Mouse (Mus musculus): Measurements from ENCODE around the gene Mex3a. TPM values are rescaled to one million over a fixed set of nuclear protein-coding genes. Genes with fewer than 3 reads are reported as not detected.
A peak's percentile ranks its signal among the peaks of the same experiment; 100 is the strongest.
"Not testable (repeated sequence)": the region's sequence is repeated elsewhere in the genome, so short reads cannot be mapped to it uniquely, and the experiment has no call there.

Mex3a gene
- polyA plus RNA-seq, 1 experiment from 2014 or later: 31.6 TPM

DNA sequence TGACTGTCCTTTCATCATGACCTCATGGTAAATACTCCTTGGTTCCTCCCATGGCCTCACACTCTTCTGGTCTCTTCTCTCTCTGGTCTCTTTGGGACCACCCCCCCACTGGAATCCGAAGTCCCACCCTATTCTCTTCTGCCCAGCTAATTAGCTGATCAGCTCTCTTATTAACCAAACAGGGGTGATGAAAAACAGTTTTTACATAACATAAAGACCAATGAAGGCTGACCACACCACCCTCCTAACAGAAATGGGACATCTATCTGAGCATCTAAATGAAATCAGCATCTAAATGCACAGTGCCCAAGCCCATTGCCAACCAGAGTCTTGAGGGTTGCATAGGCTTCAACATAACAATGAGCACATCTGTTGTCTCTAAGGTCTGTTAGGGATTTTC lies 39.7 kb downstream of the Mex3a start:
- no peaks in the 10 kb centered on the region for H3K4me1 ChIP-seq (ENCODE audit: control insufficient read depth, insufficient read depth, low read length)
- H3K27me3 ChIP-seq (ENCODE audit: control insufficient read depth, insufficient read depth, low read length): no peaks in the 10 kb centered on the region
- no peak overlapping the region for H3K4me3 ChIP-seq (ENCODE audit: low read length)
- WGBS: 95% methylated on average over 1 of the region's 1 CpGs
- H3K9me3 ChIP-seq (ENCODE audit: control insufficient read depth, low read length): no peaks in the 10 kb centered on the region
- no peak overlapping the region for H3K4me2 ChIP-seq (replicated peaks; ENCODE audit: low read depth, low read length)
- no peak for ATAC-seq (ENCODE audit: low FRiP score, low TSS enrichment)
- no peak overlapping the region for H3K9ac ChIP-seq (ENCODE audit: low read depth, low read length)
- peaks cover 32% of the 10 kb centered on the region for H3K36me3 ChIP-seq (ENCODE audit: control insufficient read depth, insufficient read depth, low read length)
- H3K27ac ChIP-seq (ENCODE audit: low read depth, low read length): no peak overlapping the region

DNA sequence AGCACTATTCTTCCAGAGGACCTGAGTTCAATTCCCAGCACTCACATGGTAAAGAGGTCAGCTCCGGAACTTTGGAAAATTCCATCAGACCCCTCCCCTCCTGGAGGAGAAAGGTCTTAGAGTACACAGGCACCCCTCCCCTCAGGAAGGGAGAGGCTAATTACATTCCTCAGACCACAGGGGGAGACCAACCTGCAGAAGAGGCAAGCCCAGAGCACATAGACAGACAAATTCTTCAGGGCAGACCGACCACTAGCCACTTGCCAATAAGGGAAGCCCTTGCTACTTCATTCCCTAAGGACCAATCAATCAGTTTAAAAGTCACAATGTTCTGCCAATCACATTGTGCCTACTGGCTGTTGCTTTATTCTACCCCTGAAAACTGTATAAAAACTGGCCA lies 40.6 kb downstream of the Mex3a start:
- no peak overlapping the region for H3K27ac ChIP-seq (ENCODE audit: low read depth, low read length)
- H3K4me2 ChIP-seq (replicated peaks; ENCODE audit: low read depth, low read length): no peak overlapping the region
- no peak overlapping the region for H3K4me3 ChIP-seq (ENCODE audit: low read length)
- H3K9me3 ChIP-seq (ENCODE audit: control insufficient read depth, low read length): no peaks in the 10 kb centered on the region
- WGBS: 60% methylated on average over 2 of the region's 2 CpGs
- peaks cover 24% of the 10 kb centered on the region for H3K36me3 ChIP-seq (ENCODE audit: control insufficient read depth, insufficient read depth, low read length)
- no peaks in the 10 kb centered on the region for H3K27me3 ChIP-seq (ENCODE audit: control insufficient read depth, insufficient read depth, low read length)
- H3K4me1 ChIP-seq (ENCODE audit: control insufficient read depth, insufficient read depth, low read length): no peaks in the 10 kb centered on the region
- no peak overlapping the region for H3K9ac ChIP-seq (ENCODE audit: low read depth, low read length)
- no peak for ATAC-seq (ENCODE audit: low FRiP score, low TSS enrichment)

DNA sequence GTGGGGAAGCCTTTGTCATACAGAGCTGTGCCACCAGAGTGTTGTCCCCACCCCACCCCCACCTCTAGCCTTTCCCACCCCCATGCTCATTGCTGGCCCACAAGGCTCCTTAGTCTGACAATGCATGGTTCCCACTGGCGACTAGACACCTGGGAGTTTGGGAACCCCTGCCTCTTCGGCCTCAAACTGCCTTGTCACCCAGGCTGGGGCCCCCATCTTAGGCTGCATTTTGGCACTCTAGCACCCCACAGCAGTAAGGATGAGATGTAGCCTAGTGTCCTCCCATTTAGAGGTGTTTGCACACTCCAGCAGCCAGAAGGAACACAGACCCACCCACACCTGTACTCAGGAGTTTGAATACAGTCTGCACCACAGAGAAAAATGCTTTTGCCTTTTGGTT lies 41.6 kb downstream of the Mex3a start:
- no peak for ATAC-seq (ENCODE audit: low FRiP score, low TSS enrichment)
- Histone ChIP-seq H3K27me3 (ENCODE audit: control insufficient read depth, insufficient read depth, low read length) (no peaks in the 10 kb centered on the region), H3K4me3 (ENCODE audit: low read length) (no peak overlapping the region), H3K9ac (ENCODE audit: low read depth, low read length) (no peak overlapping the region), H3K9me3 (ENCODE audit: control insufficient read depth, low read length) (no peaks in the 10 kb centered on the region), H3K27ac (ENCODE audit: low read depth, low read length) (no peak overlapping the region), H3K4me1 (ENCODE audit: control insufficient read depth, insufficient read depth, low read length) (no peaks in the 10 kb centered on the region), H3K36me3 (ENCODE audit: control insufficient read depth, insufficient read depth, low read length) (peaks cover 14% of the 10 kb centered on the region), H3K4me2 (replicated peaks; ENCODE audit: low read depth, low read length) (no peak overlapping the region)
- WGBS: 87% methylated on average over 2 of the region's 2 CpGs

DNA sequence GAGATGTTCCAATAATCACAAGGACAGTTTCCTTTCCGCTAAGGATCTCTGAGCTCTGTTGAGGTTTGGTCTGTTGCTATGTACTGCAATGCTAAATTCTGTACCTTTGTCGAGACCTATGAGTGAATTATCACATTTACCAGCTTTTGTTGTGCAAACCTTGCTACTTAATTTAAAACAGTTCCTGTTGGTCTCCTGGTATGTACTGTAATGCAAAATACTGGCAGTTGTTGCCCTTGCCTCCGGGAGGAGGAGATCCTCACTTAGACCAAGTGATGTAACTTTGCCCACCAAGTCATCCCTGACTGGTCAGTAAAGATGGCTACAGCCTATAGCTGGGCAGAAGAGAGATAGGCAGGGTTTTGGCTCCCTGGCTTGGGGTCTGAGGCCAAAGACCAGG lies 43.3 kb downstream of the Mex3a start, which contains the start of gene Ssr2:
Gene Ssr2 (plus strand): TSS at position 337 of the 400 bp plus-strand sequence.
- no peak for ATAC-seq (ENCODE audit: low FRiP score, low TSS enrichment)
- no peak within 1 kb of the TSS for H3K4me2 ChIP-seq (replicated peaks; ENCODE audit: low read depth, low read length)
- no peak within 1 kb of the TSS for H3K4me3 ChIP-seq (ENCODE audit: low read length)
- peaks cover 4% of the 10 kb centered on the region; the same call in 1 of the 2 replicates for H3K4me1 ChIP-seq (ENCODE audit: control insufficient read depth, insufficient read depth, low read length)
- H3K9me3 ChIP-seq (ENCODE audit: control insufficient read depth, low read length): no peaks in the 10 kb centered on the region
- H3K36me3 ChIP-seq (ENCODE audit: control insufficient read depth, insufficient read depth, low read length): no peaks in the 10 kb centered on the region
- WGBS: 74% methylated on average over 3 of the region's 3 CpGs
- no peak within 1 kb of the TSS for H3K9ac ChIP-seq (ENCODE audit: low read depth, low read length)
- no peaks in the 10 kb centered on the region for H3K27me3 ChIP-seq (ENCODE audit: control insufficient read depth, insufficient read depth, low read length)
- no peak within 1 kb of the TSS for H3K27ac ChIP-seq (ENCODE audit: low read depth, low read length)

DNA sequence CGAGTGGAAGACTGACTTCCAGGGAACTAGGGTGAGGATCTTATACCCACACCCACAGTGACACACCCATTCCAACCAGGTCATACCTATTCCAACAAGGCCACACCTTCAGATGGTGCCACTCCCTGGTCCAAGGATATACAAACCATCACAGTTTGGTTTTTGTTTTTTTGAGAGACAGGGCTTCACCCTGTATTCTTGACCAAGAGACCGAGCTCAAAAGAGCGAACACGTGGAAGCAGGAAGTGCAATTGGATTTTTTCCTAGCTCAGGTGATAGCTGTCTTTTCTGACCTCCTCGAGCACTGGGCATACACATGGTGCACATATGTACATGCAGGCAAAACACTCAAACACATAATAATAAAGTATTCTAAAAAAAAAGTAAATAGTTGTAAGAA lies 45.7 kb downstream of the Mex3a start:
- H3K4me2 ChIP-seq (replicated peaks; ENCODE audit: low read depth, low read length); H3K4me3 ChIP-seq (ENCODE audit: low read length); H3K4me1 ChIP-seq (ENCODE audit: control insufficient read depth, insufficient read depth, low read length); H3K9me3 ChIP-seq (ENCODE audit: control insufficient read depth, low read length); H3K9ac ChIP-seq (ENCODE audit: low read depth, low read length); H3K27ac ChIP-seq (ENCODE audit: low read depth, low read length); H3K27me3 ChIP-seq (ENCODE audit: control insufficient read depth, insufficient read depth, low read length); ATAC-seq (ENCODE audit: low FRiP score, low TSS enrichment): not testable (repeated sequence)
- 85% methylated on average over 5 of the region's 5 CpGs for WGBS
- H3K36me3 ChIP-seq (ENCODE audit: control insufficient read depth, insufficient read depth, low read length): peaks cover 18% of the 10 kb centered on the region; the same call in 1 of the 2 replicates

DNA sequence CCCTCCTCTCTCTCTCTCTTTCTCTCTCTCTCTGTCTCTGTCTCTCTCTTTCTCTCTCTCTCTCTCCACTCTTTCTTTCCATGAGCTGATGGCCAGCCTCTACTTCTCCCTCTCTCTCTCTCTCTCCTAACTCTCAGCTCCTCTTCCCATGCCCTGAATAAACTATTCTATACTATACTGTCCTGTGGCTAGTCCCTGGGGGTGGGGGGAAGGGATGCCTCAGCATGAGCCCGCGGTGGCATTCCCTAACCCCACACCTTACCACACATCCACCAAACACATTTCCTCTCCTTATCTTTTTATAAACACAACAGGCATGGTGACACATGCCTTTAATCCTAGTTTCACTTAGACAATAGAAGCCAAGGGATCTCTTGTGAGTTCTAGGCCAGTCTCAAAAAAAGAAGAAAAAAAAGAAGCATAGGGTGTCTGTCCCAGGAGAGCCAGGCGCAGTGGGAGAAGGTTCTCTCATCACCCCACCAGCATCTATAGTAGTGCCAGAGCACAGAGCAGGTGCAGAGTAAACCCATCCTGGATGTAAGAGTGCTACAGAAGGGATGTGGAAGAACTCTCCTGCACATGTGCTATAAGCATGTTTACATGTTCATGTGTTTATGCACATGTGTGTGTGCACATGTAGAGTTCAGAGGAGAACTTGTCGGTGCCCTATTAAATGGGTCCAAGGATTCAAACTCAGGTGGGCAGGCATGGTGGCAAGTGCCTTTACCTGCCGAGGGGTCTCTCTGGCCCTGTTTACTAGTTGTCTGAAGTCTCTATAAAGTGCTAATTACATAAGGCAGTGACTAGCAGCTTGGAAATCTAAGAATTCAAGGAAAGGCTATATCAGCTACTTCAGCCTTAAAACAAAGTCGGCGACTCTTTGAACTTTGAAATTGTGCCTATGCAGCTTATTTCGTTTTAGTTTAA lies 46.6 kb downstream of the Mex3a start:
- WGBS: 50% methylated on average over 8 of the region's 8 CpGs
- peaks cover 21% of the 10 kb centered on the region; the same call in 1 of the 2 replicates for H3K36me3 ChIP-seq (ENCODE audit: control insufficient read depth, insufficient read depth, low read length)
- no peaks in the 10 kb centered on the region for H3K27me3 ChIP-seq (ENCODE audit: control insufficient read depth, insufficient read depth, low read length)
- ATAC-seq (ENCODE audit: low FRiP score, low TSS enrichment): no peak; the same call in 1 of the 2 replicates
- peak overlapping the region; percentile 87; the same call in 1 of the 2 replicates for H3K9ac ChIP-seq (ENCODE audit: low read depth, low read length)
- peaks cover 4% of the 10 kb centered on the region; the same call in 1 of the 2 replicates for H3K4me1 ChIP-seq (ENCODE audit: control insufficient read depth, insufficient read depth, low read length)
- no peaks in the 10 kb centered on the region for H3K9me3 ChIP-seq (ENCODE audit: control insufficient read depth, low read length)
- no peak overlapping the region for H3K27ac ChIP-seq (ENCODE audit: low read depth, low read length)
- H3K4me3 ChIP-seq (ENCODE audit: low read length): peak overlapping the region; percentile 95
- H3K4me2 ChIP-seq (replicated peaks; ENCODE audit: low read depth, low read length): peak overlapping the region; percentile 68

DNA sequence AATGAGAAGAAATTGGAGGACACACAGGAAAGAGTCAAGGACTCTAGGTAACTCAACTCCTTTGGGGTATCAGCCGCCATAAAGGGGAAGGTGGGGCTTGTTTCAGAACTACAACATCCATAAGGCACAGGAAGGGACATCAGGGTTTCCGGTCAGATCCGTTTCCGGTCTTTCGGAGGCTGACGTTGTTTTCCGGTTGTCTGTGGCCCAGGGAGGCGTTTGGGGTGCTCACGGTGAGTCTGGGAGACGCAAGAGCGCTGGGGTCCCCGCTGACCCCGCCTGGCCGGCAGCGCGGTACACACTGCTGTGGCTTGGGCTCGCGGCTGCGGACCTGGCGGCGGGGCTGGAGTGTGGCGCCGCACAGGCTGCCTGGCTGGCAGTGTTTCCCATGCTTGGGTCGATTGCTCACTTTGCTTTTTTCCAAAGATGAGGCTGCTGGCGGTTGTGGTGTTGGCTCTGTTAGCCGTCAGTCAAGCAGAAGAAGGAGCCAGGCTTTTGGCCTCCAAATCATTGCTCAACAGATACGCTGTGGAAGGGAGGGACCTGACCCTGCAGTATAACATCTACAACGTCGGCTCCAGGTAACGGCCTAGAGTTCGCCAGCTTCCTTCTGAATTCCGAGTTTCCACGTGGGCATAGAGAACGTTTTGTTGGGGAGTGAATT lies 47.4 kb downstream of the Mex3a start:
- no peaks in the 10 kb centered on the region for H3K27me3 ChIP-seq (ENCODE audit: control insufficient read depth, insufficient read depth, low read length)
- peaks cover 25% of the 10 kb centered on the region; the same call in 1 of the 2 replicates for H3K36me3 ChIP-seq (ENCODE audit: control insufficient read depth, insufficient read depth, low read length)
- WGBS: 0% methylated on average over 34 of the region's 34 CpGs
- peak overlapping the region; percentile 68 for H3K4me2 ChIP-seq (replicated peaks; ENCODE audit: low read depth, low read length)
- H3K9ac ChIP-seq (ENCODE audit: low read depth, low read length): peak overlapping the region; percentile 87
- no peak overlapping the region; the same call in 1 of the 2 replicates for H3K27ac ChIP-seq (ENCODE audit: low read depth, low read length)
- peaks cover 4% of the 10 kb centered on the region; the same call in 1 of the 2 replicates for H3K4me1 ChIP-seq (ENCODE audit: control insufficient read depth, insufficient read depth, low read length)
- H3K4me3 ChIP-seq (ENCODE audit: low read length): peak overlapping the region; percentile 95
- peak; percentile 82; the same call in 1 of the 2 replicates for ATAC-seq (ENCODE audit: low FRiP score, low TSS enrichment)
- H3K9me3 ChIP-seq (ENCODE audit: control insufficient read depth, low read length): no peaks in the 10 kb centered on the region

DNA sequence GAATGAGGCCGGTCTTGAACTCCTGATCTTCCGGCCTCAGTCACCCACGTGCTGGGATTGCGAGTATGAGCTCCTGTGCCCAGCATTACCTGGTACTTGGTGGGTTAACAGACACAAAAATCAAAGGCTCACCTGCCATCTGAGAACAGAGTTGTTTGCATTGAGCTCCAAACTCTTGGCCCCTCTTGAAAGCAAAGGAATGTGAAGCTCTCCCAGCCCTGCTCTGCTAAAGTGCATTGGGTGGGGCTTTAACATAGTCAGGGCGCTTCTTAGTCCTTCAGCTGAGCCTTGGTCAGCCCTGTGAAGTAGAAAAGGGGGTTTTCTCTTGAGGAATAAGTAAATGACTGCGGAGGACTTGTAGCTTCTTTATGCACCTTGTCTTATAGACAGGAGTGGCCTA lies 53.6 kb downstream of the Mex3a start:
- no peak overlapping the region for H3K4me3 ChIP-seq (ENCODE audit: low read length)
- ATAC-seq (ENCODE audit: low FRiP score, low TSS enrichment): no peak
- 94% methylated on average over 6 of the region's 6 CpGs for WGBS
- no peak overlapping the region for H3K9ac ChIP-seq (ENCODE audit: low read depth, low read length)
- H3K27ac ChIP-seq (ENCODE audit: low read depth, low read length): no peak overlapping the region
- H3K36me3 ChIP-seq (ENCODE audit: control insufficient read depth, insufficient read depth, low read length): peaks cover 59% of the 10 kb centered on the region
- no peak overlapping the region for H3K4me2 ChIP-seq (replicated peaks; ENCODE audit: low read depth, low read length)
- 0 out of 2 replicates have a peak, but pooled peaks cover 3% of the 10 kb centered on the region for H3K4me1 ChIP-seq (ENCODE audit: control insufficient read depth, insufficient read depth, low read length)
- H3K9me3 ChIP-seq (ENCODE audit: control insufficient read depth, low read length): no peaks in the 10 kb centered on the region
- no peaks in the 10 kb centered on the region for H3K27me3 ChIP-seq (ENCODE audit: control insufficient read depth, insufficient read depth, low read length)
